Mouse (Mus musculus) thymus, postnatal 36 days (tissue): Measurements from ENCODE around the gene Gm20388.

Experiments
- DNase-seq, 2 experiments: peaks; one replicate each; pipeline ENCODE4 v3.0.0; 2022; ENCODE audit warnings: mixed read lengths in 2 of 2

The Gm20388 gene

DNA sequence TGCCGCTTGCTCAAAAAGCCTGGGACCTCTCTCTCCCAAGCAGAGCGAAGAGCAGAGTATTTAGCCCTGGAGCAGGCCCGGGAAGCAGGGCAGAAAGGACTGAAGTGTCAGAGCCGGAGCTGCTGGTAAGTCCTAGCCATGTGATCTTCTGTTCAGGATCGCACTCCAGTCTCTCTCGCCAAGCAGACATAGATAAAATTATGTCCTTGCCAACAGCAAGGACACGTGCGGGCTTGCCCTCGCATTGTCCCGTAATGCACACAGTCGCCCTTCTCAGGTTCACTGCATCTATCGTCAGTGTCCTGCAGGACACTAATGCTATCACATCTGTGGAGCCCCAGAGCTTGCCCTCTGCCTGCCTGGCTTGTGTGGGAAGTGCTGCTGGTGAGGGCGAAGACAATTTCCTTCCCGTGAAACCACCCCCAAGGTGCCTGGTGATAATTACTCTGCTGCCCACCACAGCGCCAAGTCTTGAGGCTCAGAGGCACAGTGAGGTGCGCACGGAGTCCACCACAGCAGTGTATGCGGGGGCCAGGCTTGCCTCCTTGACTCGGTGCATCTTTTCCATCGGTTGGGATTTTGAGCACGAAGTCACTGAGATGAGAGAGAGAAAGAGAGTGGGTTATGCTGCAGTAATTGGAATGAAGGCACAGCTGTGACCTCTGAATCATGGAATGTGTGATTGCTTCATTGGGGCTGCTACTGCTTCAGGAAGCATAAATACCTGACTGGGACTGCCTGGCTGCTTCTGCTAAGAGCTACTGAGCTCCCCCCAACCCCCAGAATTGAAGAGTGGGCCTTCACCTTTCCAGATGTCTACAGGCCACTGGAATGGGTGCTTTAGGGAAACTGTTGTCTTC lies 4170.1 kb downstream of the Gm20388 start:
- DNase-seq, result no peak

DNA sequence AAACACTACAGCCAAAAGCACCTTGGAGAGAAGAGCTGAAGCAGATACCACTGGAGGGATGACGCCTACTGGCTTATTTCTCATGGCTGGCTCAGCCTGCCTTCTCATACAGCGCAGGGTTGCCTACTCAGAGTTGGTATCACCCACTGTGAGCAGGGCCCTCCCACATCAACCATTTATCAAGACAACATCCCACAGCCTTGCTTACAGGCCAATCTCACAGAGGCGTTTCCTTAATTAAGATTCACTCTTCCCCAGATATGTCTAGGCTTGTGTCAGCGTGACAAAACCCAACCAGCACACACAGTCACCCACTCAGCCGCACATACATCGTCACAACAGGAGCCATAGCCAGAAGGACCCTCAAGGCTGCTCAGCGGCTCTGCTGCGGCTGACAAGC lies 4172.0 kb downstream of the Gm20388 start:
- no peak for DNase-seq

DNA sequence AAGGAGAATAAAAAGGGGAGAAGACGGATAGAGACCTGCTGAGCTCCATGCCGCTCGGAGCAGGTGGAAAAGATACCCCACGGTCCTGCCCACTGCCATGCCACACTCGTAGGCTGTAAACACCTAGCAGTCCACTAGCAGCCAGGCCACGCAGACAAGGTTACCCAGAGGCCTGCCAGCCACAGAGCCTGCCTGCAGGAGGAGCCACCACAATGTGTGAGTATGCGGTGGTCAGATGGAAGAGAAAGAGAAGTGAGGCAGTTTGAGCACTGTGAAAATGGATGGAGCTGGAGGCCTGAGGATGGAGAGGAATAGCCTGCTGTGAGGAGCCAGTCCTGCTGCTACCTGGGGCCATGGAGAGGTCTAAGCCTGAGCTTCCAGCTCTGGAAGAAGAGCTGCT lies 4173.0 kb downstream of the Gm20388 start:
- no peak for DNase-seq

DNA sequence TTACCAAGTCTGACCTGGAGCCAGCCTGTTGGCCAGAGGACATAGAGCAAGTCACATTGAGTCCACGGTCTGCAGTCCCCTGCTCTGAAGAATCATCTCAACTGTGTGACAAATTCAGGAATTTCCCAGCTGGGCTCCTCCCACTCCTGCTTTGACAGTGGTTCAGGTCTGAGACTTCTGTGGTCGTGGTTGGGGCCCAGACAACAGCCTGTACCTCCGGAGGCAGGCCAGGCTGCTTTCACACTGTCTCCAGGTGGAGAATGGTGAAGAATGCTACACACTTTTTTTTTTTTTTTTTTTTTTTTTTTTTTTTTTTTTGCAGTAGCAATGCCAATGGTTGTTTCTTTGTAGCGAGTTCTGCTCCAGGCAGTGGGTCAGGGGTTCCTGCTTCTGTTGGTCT lies 4175.0 kb downstream of the Gm20388 start:
- DNase-seq, result no peak

DNA sequence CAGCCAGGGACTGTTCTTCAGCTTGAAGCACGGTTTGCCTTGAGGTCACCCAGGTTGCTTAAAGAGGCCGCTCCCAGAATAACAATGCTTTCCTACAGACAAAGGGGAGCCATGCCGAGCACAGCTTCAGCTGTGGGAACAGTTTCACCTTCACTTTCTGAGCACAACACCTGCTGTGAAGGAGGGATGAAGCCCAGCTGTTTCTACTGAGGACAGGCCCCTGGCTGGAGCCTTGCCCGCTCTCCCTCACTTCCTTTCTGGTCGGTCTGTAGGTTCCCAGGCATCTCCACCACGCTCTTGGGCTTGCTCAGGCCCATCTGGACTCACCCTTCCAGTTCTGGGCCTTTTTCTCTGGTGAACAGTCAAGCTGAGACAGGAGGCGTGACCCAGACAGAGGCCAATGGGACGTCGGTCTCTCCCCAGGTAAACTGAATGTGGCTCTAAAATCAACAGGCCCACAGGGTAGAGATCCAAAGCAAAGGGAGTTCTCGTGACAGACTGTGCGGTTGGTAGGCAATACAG lies 4177.5 kb downstream of the Gm20388 start:
- DNase-seq, result no peak

DNA sequence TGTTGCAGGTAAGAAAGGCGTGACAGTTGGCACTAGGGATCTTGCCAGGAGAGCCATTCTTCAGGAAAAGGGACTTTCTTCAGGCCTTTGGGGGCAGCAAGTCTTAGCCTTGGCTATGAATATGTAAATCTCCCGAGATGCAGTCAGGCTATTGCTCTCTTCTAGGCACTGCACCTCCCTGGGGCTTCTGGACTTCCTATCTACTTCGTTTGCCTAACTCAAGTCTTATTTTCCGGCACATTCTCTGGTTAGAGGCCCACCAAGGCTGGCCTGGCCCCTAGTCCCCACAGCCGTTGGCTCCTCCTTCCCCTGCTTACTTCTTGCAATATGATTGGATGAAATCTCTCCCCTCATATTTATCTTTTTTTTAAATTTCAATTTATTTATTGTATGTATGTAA lies 4178.4 kb downstream of the Gm20388 start:
- DNase-seq, result no peak

DNA sequence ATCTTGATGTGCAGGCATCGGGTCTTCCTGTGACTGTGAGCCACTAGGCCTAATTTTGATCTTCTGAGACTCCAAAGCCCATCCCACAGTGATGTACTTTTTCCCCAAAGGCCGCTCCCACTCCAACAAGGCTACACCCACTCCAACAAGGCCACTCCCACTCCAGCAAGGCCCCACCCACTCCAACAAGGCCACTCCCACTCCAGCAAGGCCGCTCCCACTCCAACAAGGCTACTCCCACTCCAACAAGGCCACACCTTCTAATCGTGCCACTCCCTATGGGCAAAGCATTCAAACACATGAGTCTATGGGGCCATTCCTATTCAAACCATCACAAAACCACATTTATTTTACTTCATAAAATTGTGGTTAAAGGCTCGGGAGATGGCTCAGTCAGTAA lies 4179.8 kb downstream of the Gm20388 start:
- no peak for DNase-seq

DNA sequence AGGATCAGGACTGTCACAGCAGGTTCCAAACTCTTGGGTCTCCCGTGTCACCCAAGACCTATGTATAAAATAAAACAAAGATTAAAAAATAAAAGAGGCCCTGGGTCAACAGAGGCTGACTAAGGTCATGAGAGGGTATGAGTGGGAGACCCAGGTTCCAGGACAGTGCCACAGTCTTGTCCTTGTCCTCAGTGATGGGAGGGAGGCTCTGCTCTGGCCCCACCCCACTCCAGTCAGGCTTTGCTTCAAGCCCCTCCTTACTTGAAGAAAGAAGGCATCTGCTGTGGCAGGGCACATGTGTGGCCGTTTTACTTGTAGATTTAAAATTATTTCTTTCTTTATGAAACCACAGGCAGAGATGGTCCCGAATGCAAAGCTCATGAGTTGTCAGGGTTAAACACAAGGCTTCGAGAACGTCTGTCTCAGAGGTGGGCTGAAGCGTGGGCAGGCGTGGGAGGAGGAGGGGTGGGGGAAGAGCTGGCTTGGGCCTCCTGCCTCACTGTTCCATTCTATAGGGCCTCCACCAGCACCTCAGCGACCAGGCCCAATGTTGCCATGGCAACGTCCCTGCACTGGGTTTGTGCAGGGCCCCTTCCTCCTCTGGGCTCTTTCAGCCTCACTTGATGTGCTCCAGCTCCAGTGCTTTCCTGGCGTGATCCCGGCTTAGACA lies 4188.4 kb downstream of the Gm20388 start:
- no peak for DNase-seq

DNA sequence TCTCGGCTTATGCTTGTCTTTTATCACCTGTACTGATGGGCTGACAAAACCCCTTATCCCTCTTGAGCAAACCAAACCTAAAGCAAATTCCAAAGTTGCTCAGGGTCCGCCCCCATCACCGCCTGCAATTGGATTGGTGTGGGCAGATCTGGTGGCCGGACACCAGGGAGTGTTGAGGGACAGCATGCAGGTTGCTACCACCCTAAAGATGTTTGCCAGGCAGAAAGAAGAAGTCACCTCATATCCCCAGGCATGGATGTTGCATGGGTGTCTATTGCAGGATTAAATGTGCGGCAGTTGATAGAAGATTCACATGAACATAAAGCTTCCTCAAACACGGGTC lies 4189.0 kb downstream of the Gm20388 start:
- no peak for DNase-seq

DNA sequence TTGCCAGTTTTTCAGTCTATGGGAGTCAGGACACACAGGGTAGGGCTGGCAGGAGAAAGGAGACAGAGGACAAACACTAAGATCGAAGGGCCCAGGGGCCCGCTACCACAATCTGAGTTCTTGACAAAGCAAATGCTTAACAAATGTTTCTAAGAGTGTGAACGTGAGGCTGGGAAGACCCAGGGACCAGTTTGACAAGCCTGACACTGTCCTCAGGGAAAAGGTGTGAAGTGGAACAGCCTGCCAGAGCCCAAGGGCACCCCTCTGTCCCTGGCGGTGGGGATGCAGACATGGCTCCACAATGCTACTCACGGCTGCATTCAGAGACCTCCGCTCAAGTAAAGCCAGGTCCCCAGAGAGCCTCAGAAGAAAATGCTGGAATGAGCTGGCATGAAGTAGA lies 4195.2 kb downstream of the Gm20388 start:
- DNase-seq, result no peak

DNA sequence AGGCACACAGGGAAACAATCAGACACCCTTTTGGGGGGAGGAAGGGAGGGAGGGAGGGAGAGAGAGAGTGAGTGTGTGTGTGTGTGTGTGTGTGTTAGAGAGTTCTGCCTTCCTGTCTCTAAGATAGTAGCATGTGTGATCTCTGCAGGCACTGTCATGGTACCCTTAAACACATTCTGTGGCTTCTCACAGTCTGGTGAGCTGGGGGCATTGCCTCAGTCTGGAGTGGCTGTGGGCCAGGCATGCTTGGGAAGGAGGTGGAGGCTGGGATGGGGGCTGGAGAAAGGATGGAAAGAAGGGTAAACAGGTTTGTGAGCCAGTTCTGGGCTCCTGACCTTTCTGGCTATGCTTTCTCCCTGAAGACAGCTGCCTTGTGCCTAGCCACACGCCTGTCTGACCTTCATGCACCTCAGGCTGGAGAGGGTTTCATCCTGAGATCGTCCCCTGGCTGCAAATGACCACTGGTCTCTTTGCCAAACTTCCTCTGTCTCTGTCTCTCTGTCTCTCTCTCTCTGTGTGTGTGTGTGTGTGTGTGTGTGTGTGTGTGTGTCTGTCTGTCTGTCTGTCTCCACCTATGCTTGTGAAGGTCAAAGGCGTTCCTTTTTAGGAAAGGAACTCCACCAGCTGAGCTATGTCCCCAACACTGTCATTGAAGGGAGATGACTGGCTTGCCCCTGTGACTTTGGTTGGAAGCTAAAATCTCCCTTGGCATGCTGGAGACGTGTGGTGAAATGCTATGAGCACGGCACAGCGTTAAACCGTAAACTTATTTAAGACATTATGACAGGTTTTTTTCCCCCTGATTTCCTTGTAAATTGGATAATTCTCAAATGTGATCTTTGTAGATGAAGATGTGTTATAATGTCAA lies 4195.9 kb downstream of the Gm20388 start:
- DNase-seq, result no peak

DNA sequence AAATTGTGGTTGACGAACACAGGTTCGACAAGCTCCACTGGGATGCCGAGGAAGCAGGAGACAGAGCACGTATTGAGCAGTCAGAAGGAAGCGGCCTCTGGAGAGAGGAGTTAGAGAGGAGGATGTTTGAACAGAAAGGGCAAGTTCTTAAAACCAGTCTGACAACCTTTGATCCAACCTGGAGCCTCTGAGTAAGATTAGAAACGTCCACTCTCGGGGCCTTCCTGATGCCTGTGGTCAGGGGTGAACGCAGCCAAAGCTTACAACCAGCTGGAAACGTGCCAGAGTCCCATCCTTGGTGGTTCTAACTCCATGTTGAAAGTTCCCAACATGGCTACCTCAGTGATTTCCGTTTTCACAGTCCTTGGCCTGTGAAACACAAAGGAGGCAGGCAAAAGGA lies 4202.5 kb downstream of the Gm20388 start:
- DNase-seq, result no peak

DNA sequence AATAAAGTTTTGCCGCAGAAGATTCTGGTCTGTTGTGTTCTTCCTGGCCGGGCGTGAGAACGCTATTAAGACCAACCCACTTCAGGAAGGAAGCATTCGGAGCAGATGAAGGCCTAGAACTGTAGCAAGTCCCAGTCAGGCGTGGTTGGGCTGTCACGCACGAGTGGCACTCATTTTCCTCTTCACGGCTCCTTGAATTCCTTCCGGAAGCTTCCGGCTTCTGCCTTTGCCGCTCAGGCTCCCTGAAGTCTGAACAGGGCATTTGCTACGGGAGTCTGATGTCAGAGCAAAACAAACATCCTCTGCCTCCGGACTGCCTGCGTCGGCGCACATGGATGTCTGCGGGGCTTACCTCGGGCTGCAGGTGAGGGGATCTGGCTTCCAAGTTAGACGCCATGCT lies 4214.6 kb downstream of the Gm20388 start:
- DNase-seq, result no peak

DNA sequence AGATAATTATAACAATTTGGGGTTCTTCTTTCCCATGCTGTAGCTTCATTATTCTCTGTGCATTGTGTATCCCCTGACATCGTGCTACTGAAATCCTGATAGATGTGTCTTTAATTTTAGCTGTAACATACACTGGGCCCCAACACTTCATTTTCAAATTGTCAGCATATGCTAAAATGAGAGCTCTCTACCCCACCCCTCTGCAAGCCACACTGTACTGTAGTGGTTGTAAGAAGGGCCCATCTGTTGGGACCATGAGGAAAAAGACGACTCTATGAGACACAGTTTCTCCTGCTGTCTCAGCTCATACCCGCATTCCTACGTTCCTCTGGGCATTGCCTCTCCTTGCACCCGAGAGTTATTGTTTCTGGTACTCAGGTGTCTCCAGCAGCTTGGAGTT lies 4226.6 kb downstream of the Gm20388 start:
- DNase-seq, result no peak

DNA sequence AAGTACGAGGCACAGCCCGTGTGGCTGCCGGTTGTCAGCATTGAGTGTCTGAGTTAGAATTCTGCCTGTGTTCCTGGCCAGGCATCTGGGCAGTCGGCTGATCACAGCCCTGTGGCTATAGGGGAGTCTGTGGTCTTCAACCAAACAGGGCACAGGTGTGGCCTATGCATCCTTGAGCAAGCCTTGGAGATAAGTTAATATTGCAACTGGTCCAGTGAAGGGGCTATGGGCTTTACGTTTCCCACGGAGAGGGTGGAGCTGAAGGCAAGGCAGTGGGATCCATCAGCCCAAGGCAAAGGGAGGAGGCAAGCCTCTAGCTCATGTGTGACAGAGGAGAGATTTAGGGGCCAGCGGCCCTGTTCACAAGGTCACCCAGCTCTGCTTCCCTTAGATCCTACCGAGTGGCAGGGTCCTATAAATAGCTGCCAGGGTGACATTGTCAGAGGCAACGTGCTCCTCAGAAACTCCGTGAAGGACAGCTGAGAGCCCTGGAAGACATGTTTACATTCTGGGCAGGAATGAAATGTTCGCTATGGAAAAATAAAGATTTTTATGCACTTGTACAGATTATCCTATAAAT lies 4229.7 kb downstream of the Gm20388 start:
- no peak for DNase-seq

DNA sequence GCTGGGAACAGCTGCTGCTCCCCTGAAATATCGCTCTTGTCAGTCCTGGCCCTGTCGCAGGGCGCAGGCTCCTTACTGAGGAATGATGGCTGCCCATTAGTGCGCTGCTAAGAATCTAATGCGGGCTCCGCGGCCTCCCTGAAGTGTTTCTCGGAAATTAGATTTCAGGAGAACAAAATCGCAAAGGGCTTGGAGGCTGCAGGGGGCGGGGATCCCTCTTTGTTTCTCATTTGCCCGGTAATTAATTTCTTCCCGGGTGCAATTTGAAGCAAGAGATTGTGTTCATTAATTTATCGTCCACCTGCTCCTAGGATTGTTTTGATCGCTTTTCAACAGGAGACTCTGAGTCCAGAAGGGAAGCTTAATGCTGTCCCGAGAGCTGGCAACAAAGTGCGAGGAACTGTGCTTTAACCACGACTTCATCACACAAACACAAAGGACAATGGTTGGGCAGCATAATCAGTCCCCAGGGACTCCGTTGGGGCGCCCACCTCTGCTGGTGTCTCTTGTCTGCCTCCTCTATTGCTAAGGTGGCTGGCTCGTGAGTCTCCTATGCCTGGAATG lies 4230.3 kb downstream of the Gm20388 start:
- DNase-seq, result no peak

DNA sequence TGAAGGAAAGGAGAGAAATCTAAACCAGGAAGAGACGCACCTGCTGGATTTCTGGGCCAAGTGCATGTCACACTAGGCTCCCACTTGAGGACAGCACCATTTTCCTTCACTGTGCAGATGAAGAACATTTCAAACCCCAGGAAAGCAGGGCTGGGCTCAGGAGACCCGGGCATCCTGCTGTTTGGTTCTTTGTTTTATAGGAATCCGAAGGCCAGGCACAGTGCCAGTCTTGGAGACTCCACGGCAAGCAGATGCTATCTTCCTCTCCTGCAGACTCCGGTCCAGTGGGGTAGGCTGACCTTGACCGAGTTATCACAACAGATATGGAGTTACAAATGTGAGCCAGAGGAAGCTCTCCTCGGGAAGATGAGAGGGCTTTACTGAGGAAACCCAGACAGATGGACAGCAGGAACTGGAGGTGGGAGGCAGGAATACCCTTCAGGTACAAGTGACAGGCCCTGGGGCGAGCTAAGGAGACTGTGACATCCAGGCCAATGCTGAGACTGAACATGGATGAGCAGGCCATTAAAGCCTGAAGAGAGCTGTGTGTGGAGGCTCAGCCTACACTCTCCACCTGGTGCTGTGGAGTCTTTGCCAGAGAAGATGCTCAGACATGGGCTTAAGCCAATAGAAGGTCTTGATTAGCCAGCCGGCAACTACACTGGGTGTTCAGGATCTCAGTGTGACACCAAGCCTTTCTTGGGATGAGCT lies 4231.2 kb downstream of the Gm20388 start:
- DNase-seq, result no peak

DNA sequence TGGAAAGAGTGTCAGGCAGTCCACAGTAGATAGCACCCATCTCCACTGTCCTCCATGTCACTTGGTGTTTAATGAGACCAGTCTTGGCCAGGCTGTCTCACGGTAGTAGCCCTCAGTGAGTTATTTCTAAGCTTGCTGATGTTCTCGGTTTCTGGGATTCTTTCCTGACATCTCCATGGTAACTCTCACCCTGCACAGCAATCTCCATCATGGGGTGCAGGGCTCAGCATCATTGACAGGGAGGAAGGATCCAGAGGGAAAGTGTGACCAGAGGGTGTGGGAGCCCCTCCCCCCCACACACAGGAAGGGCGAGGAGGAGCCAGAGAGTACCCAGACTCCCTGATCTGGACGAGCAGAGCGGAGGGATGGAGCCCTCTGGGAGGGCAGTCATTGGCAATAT lies 4232.4 kb downstream of the Gm20388 start:
- DNase-seq, result no peak

DNA sequence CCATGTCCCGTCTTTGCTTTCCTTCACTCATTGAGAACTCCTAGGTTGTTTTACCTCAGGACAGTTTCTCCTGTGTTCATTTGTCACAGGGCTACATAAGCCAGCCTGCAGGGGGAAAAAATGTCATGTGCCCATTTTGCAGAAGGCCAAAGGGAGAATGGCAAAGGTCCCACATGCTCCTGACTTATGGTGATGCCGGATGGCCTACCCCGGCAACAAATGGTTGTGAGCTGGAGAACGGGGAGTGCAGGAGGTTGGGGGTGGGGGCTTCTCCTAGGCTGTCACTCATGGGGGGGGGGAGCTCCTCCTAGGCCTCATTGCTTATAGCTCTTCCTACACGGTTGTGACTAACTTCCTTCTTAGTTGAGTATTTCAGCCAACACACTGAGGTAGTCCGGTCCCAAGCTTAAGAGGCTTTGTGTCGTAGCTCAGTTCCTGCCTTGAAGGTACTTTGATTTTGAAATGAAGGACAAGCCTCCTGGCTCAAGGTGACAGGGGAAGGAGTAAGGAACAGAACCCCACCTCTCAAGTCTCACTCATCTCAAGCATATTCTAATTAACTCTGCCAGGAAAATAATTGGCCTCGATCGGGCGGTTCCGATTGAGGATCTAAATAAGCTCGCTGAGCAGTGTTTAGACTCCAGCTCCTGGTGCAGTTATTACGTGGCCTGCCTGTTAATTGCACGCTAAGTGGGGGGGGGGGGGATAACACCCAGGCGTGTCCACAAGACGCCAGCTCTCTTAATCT lies 4233.4 kb downstream of the Gm20388 start:
- DNase-seq, result no peak

DNA sequence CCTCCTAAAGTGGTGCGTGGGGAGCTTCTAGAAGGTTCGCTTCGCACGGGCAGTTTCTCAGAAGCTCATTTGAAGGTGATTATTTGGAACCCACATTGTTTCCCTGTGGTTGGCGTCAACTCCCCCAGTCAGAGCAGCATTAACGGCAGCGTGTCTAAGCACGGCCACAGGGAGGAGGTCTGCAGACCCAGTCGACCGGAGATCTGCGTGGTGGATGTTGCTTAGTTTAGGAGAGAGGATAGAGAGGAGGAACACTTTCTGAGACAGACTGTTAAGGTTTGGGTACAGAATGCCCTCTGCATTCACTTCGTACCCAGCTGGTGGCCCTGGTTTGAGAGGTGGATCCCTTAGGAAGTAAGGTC lies 4234.0 kb downstream of the Gm20388 start:
- no peak for DNase-seq

DNA sequence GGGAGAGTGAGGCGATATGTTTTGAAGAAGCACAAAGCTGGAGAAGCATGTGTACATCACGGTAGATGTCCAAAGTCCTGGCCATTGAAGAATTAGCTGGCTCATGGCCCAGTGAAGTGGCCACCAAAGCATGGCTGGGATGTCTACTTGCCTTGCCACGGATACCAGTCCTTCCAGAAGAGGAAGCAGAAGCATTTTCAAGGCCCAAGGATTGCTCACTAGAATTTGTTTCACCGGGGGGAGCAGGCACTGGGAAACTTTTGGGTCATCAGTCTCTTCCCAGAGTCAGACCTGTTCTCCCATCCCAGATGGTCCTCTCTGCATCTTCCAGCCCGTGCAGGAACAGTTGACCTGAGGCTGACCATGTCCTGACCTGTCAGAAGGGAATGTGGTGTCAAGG lies 4235.6 kb downstream of the Gm20388 start:
- DNase-seq, result no peak
